Mouse (Mus musculus): ENCODE data around the gene Uqcc3. TPM values are rescaled to one million over a fixed set of nuclear protein-coding genes. Genes with fewer than 3 reads are reported as not detected.

The Uqcc3 gene
- polyA plus RNA-seq, 1 experiment = 70.4 TPM

Other genes with a start within 250 kb of the Uqcc3 start
- 78.1 and 81.1 TPM in 2 replicates for gene Chrm1, start 217.1 kb downstream of the Uqcc3 start, polyA plus RNA-seq (2012; rRNA removed)
- gene Slc3a2, start 157.6 kb downstream of the Uqcc3 start, polyA plus RNA-seq (2012; rRNA removed) = 183 and 188 TPM in 2 replicates
- gene Wdr74, start 145.1 kb downstream of the Uqcc3 start, polyA plus RNA-seq (2012; rRNA removed) = 48.9 and 49.2 TPM in 2 replicates
- 0.34 and 0.92 TPM in 2 replicates for gene 1700092M07Rik, start 140.2 kb downstream of the Uqcc3 start, polyA plus RNA-seq (2012; rRNA removed)
- 111 and 130 TPM in 2 replicates for gene Stx5a, start 139.5 kb downstream of the Uqcc3 start, polyA plus RNA-seq (2012; rRNA removed)
- 128 and 139 TPM in 2 replicates for gene Nxf1, start 123.8 kb downstream of the Uqcc3 start, polyA plus RNA-seq (2012; rRNA removed)
- 124 and 140 TPM in 2 replicates for gene Tmem223, start 109.9 kb downstream of the Uqcc3 start, polyA plus RNA-seq (2012; rRNA removed)
- gene Tmem179b, start 106.5 kb downstream of the Uqcc3 start, polyA plus RNA-seq (2012; rRNA removed) = 16.9 and 18.1 TPM in 2 replicates
- 15.8 and 17.4 TPM in 2 replicates for gene Taf6l, start 94.5 kb downstream of the Uqcc3 start, polyA plus RNA-seq (2012; rRNA removed)
- 159 and 171 TPM in 2 replicates for gene Polr2g, start 82.3 kb downstream of the Uqcc3 start, polyA plus RNA-seq (2012; rRNA removed)
- gene Zbtb3, start 78.4 kb downstream of the Uqcc3 start, polyA plus RNA-seq (2012; rRNA removed) = 3.8 and 4.6 TPM in 2 replicates
- 27.2 and 30.9 TPM in 2 replicates for gene Ttc9c, start 61.6 kb downstream of the Uqcc3 start, polyA plus RNA-seq (2012; rRNA removed)
- 92.6 and 96.8 TPM in 2 replicates for gene Hnrnpul2, start 60.9 kb downstream of the Uqcc3 start, polyA plus RNA-seq (2012; rRNA removed)
- gene AC129217.1, start 51.1 kb downstream of the Uqcc3 start, polyA plus RNA-seq (2012; rRNA removed) = not detected in 2 replicates
- 122 and 130 TPM in 2 replicates for gene Bscl2, start 43.5 kb downstream of the Uqcc3 start, polyA plus RNA-seq (2012; rRNA removed)
- gene Gng3, start 41.7 kb downstream of the Uqcc3 start, polyA plus RNA-seq (2012; rRNA removed) = 248 and 262 TPM in 2 replicates
- 0.96 and 1.2 TPM in 2 replicates for gene Lrrn4cl, start 30.2 kb downstream of the Uqcc3 start, polyA plus RNA-seq (2012; rRNA removed)
- 129 and 137 TPM in 2 replicates for gene Ubxn1, start 9.4 kb downstream of the Uqcc3 start, polyA plus RNA-seq (2012; rRNA removed)
- gene Lbhd1, start 2.8 kb upstream of the Uqcc3 start, polyA plus RNA-seq (2012; rRNA removed) = 3.7 and 4.0 TPM in 2 replicates
- gene Gm49403, start 3.0 kb upstream of the Uqcc3 start, polyA plus RNA-seq (2012; rRNA removed) = not detected in 2 replicates
- gene 1810009A15Rik, start 7.9 kb upstream of the Uqcc3 start, polyA plus RNA-seq (2012; rRNA removed) = 36.6 and 41.3 TPM in 2 replicates
- gene Gm49416, start 8.0 kb upstream of the Uqcc3 start, polyA plus RNA-seq (2012; rRNA removed) = not detected in 2 replicates
- gene Ints5, start 12.1 kb upstream of the Uqcc3 start, polyA plus RNA-seq (2012; rRNA removed) = 14.8 and 15.8 TPM in 2 replicates
- 87.7 and 95.2 TPM in 2 replicates for gene Ganab, start 17.1 kb upstream of the Uqcc3 start, polyA plus RNA-seq (2012; rRNA removed)
- gene B3gat3, start 39.5 kb upstream of the Uqcc3 start, polyA plus RNA-seq (2012; rRNA removed) = 190 and 210 TPM in 2 replicates
- gene Rom1, start 48.4 kb upstream of the Uqcc3 start, polyA plus RNA-seq (2012; rRNA removed) = 8.3 and 9.6 TPM in 2 replicates
- 13.9 and 14.1 TPM in 2 replicates for gene Eml3, start 48.6 kb upstream of the Uqcc3 start, polyA plus RNA-seq (2012; rRNA removed)
- gene Mta2, start 61.0 kb upstream of the Uqcc3 start, polyA plus RNA-seq (2012; rRNA removed) = 27.6 and 31.0 TPM in 2 replicates
- gene Tut1, start 72.9 kb upstream of the Uqcc3 start, polyA plus RNA-seq (2012; rRNA removed) = 19.6 and 20.5 TPM in 2 replicates
- gene Eef1g, start 86.1 kb upstream of the Uqcc3 start, polyA plus RNA-seq (2012; rRNA removed) = 257 and 281 TPM in 2 replicates
- gene Ahnak, start 108.4 kb upstream of the Uqcc3 start, polyA plus RNA-seq (2012; rRNA removed) = 6.8 and 7.5 TPM in 2 replicates
- gene Scgb1a1, start 207.0 kb upstream of the Uqcc3 start, polyA plus RNA-seq (2012; rRNA removed) = 0.42 and 0.44 TPM in 2 replicates